In the genomic region with DNA sequence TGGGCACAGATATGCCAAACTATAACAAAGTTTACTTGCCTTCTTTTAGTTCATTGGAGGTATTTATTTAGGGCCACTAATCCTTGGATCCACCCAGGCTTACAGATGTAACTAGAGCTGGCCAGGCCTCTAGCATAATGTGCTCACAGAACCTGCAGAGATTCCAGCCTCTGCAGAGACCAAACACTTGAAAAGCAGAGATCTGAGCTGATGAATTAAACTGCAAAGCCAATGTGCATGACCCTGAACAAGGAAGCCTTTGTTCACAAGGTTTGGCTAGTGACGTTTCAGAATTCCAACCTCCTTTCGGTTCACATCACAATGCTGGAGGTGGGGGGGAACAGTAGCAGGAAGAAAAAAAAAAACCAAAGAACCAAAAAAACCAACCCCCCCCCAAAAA, we compare ENCODE assay signal across 11 mouse cellular contexts. TPM values are rescaled to one million over a fixed set of nuclear protein-coding genes. Genes with fewer than 3 reads are reported as not detected.
DNase-seq lines count a peak whose midpoint lies in the region; ATAC-seq lines count a peak whose summit lies in the region.
"Had no signal": no experiment of that assay in that cellular context is flagged by ENCODE, and none has a peak within 500 bp of the region (broad histone marks: within the 10 kb centered on the region; RNA-seq: fewer than 3 reads in every experiment).

No protein-coding gene starts in this region.

- H3K4me1 ChIP-seq in embryonic facial prominence, embryonic 12.5 days = no peaks in the 10 kb centered on the region
- H3K4me1 ChIP-seq in forebrain, embryonic 16.5 days (replicated peaks; ENCODE audit: control insufficient read depth, insufficient read depth, low read length) = no peaks in the 10 kb centered on the region
- H3K4me1 ChIP-seq: heart, embryonic 10.5 days; hindbrain, embryonic 15.5 days had no signal

- peak; percentile 0 for DNase-seq in lung, postnatal 36 days
- no peak for DNase-seq in lung, postnatal 4 days
- peak; percentile 57 for DNase-seq in retina, embryonic 14.5 days (ENCODE audit: low spot score)
- DNase-seq in left cerebral cortex, postnatal 10 days (ENCODE audit: extremely low spot score in 1 of 2, low spot score in 2 of 2) = no peak
- DNase-seq: cerebellum, postnatal 14 days; kidney, postnatal 36 days had no signal

- H3K9ac ChIP-seq in embryonic facial prominence, embryonic 12.5 days = no peak overlapping the region
- H3K9ac ChIP-seq in forebrain, embryonic 16.5 days (replicated peaks; ENCODE audit: low read depth, low read length) = no peak overlapping the region
- H3K9ac ChIP-seq: hindbrain, embryonic 15.5 days had no signal

- 7% methylated on average over 2 of the region's 2 CpGs for WGBS in embryonic facial prominence, embryonic 12.5 days
- 6% methylated on average over 2 of the region's 2 CpGs for WGBS in forebrain, embryonic 16.5 days

- H3K27me3 ChIP-seq in embryonic facial prominence, embryonic 12.5 days = no peaks in the 10 kb centered on the region
- H3K27me3 ChIP-seq in forebrain, embryonic 16.5 days (replicated peaks; ENCODE audit: control insufficient read depth, insufficient read depth, low read length) = no peaks in the 10 kb centered on the region
- H3K27me3 ChIP-seq: hindbrain, embryonic 15.5 days had no signal

- H3K9me3 ChIP-seq in embryonic facial prominence, embryonic 12.5 days = no peaks in the 10 kb centered on the region
- H3K9me3 ChIP-seq in forebrain, embryonic 16.5 days (ENCODE audit: control insufficient read depth, low read length) = no peaks in the 10 kb centered on the region
- H3K9me3 ChIP-seq: heart, embryonic 10.5 days; hindbrain, embryonic 15.5 days had no signal

- H3K4me3 ChIP-seq in embryonic facial prominence, embryonic 12.5 days = no peak overlapping the region
- H3K4me3 ChIP-seq in forebrain, embryonic 16.5 days (replicated peaks; ENCODE audit: low read length) = no peak overlapping the region
- H3K4me3 ChIP-seq: heart, embryonic 10.5 days; hindbrain, embryonic 15.5 days had no signal

- no peaks in the 10 kb centered on the region for H3K36me3 ChIP-seq in embryonic facial prominence, embryonic 12.5 days
- no peaks in the 10 kb centered on the region for H3K36me3 ChIP-seq in forebrain, embryonic 16.5 days (ENCODE audit: control insufficient read depth, insufficient read depth)
- H3K36me3 ChIP-seq: heart, embryonic 10.5 days; hindbrain, embryonic 15.5 days had no signal

- intact Hi-C loops in left cerebral cortex, postnatal 10 days (cut with DNase I) = no loop called here

- no peak overlapping the region for H3K27ac ChIP-seq in embryonic facial prominence, embryonic 12.5 days
- H3K27ac ChIP-seq in forebrain, embryonic 16.5 days (ENCODE audit: low read length) = no peak overlapping the region
- H3K27ac ChIP-seq: heart, embryonic 10.5 days; hindbrain, embryonic 15.5 days had no signal

- peak; percentile 72; the same call in 1 of the 2 replicates for ATAC-seq in embryonic facial prominence, embryonic 12.5 days (ENCODE audit: insufficient number of reproducible peaks, insufficient read depth, low FRiP score, low TSS enrichment)
- ATAC-seq in forebrain, embryonic 16.5 days = peak; percentile 70
- no peak for ATAC-seq in frontal cortex, adult (ENCODE audit: low TSS enrichment)

- no peak overlapping the region for H3K4me2 ChIP-seq in embryonic facial prominence, embryonic 12.5 days (replicated peaks)
- H3K4me2 ChIP-seq in forebrain, embryonic 16.5 days (ENCODE audit: low read length) = no peak overlapping the region
- H3K4me2 ChIP-seq: hindbrain, embryonic 15.5 days had no signal

RNA-seq across cellular contexts. Expression of a gene that starts 28.0 kb away (rescaled TPM):
- polyA plus RNA-seq in embryonic facial prominence, embryonic 12.5 days (2016; fragmentation: Nextera tagmentation; extraction: Ambion mirVana) = 5.7 and 8.4 TPM in 2 replicates
- 5.6 and 6.1 TPM in 2 replicates for polyA plus RNA-seq in forebrain, embryonic 16.5 days (2015; fragmentation: Nextera tagmentation; extraction: Ambion mirVana)
- 1 to 10 TPM; 9.0 to 9.1 TPM for total RNA-seq in left cerebral cortex, postnatal 10 days (2021)

RNA-seq across cellular contexts. Expression of a gene that starts 58.0 kb away (rescaled TPM):
- 5.4 and 7.1 TPM in 2 replicates for polyA plus RNA-seq in embryonic facial prominence, embryonic 12.5 days (2016; fragmentation: Nextera tagmentation; extraction: Ambion mirVana)
- 7.2 and 7.5 TPM in 2 replicates for polyA plus RNA-seq in forebrain, embryonic 16.5 days (2015; fragmentation: Nextera tagmentation; extraction: Ambion mirVana)
- total RNA-seq in left cerebral cortex, postnatal 10 days (2021) = 10 to 100 TPM; 13.1 to 14.2 TPM

Comparison
In these comparisons a context has a peak if more than half of its experiments do, and no peak if none do; other contexts are left out.
1. DNase-seq: peak in lung, postnatal 36 days (single experiment) and retina, embryonic 14.5 days (single experiment); none in lung, postnatal 4 days (0 of 2) and left cerebral cortex, postnatal 10 days (0 of 2).